Mouse (Mus musculus) ES-E14 (cell line): ENCODE measurements at regions not wholly inside any gene's neighbourhood (a gene's known extent, or its start where the extent isn't known, plus 50 kb on each side); places are given as distances from the start of the nearest gene placed in this dataset.

Source experiments
- CHD2 ChIP-seq: IDR thresholded peaks from 2 replicates; pipeline ENCODE4 v1.6.1; 2014; ENCODE audit warnings: mild to moderate bottlenecking, low read depth, low read length, inconsistent platforms
- HCFC1 ChIP-seq: IDR thresholded peaks from 2 replicates; pipeline ENCODE4 v1.6.1; 2012; ENCODE audit warnings: low read length, inconsistent platforms, borderline replicate concordance; ENCODE audit not compliant: insufficient read depth
- MAFK ChIP-seq: IDR thresholded peaks from 2 replicates; pipeline ENCODE4 v1.6.1; 2014; ENCODE audit warnings: mild to moderate bottlenecking, low read depth, low read length, inconsistent platforms; ENCODE audit not compliant: insufficient read depth
- ZNF384 ChIP-seq: IDR thresholded peaks from 2 replicates; pipeline ENCODE4 v1.6.1; 2012; ENCODE audit warnings: low read depth, low read length, inconsistent platforms

- no peak for TF ChIP-seq MAFK
- no peak for TF ChIP-seq CHD2
- no peak for TF ChIP-seq ZNF384
- TF ChIP-seq HCFC1 = no peak
These were observed 87.3 kb downstream of the Adamts15 start for GRCm38 (mm10) chr9:30834908-30835307.
